Mouse (Mus musculus): ENCODE results near the gene Rffl.

Gene Rffl

GRCm38 (mm10) chr11:82871031-82871446, at the start of gene Rffl:
Gene Rffl (minus strand): TSS chr11:82871210.
- peak; percentile 92 for DNase-seq (ENCODE audit: low spot score)

- no peak for DNase-seq (ENCODE audit: low spot score)
These were observed 49.8 kb upstream of the Rffl start for GRCm38 (mm10) chr11:82920768-82921167.

- peak; percentile 53 for DNase-seq (ENCODE audit: low spot score)
These were observed 43.8 kb upstream of the Rffl start for GRCm38 (mm10) chr11:82914711-82915352.

GRCm38 (mm10) chr11:82910679-82911389, 39.8 kb upstream of the Rffl start:
- no peak for DNase-seq (ENCODE audit: low spot score)

GRCm38 (mm10) chr11:82910250-82910649, 39.2 kb upstream of the Rffl start, which contains the start of gene Unc45b:
Gene Unc45b (plus strand): TSS chr11:82910550.
- DNase-seq (ENCODE audit: low spot score): no peak

- DNase-seq (ENCODE audit: low spot score): no peak
These were observed 37.6 kb upstream of the Rffl start for GRCm38 (mm10) chr11:82908608-82908989.

GRCm38 (mm10) chr11:82907651-82908607, 36.9 kb upstream of the Rffl start, which contains the start of gene Nle1:
Gene Nle1 (minus strand): TSS chr11:82908411.
- DNase-seq (ENCODE audit: low spot score): peak; percentile 91

- no peak for DNase-seq (ENCODE audit: low spot score)
These were observed 34.8 kb upstream of the Rffl start for GRCm38 (mm10) chr11:82905816-82906215.

- DNase-seq (ENCODE audit: low spot score): no peak
These were observed 33.9 kb upstream of the Rffl start for GRCm38 (mm10) chr11:82904952-82905351.

GRCm38 (mm10) chr11:82901606-82902310, 30.7 kb upstream of the Rffl start:
- no peak for DNase-seq (ENCODE audit: low spot score)

GRCm38 (mm10) chr11:82899720-82900119, 28.7 kb upstream of the Rffl start:
- DNase-seq (ENCODE audit: low spot score): no peak

GRCm38 (mm10) chr11:82897478-82897877, 26.5 kb upstream of the Rffl start:
- DNase-seq (ENCODE audit: low spot score): no peak

- no peak for DNase-seq (ENCODE audit: low spot score)
These were observed 20.9 kb upstream of the Rffl start, which contains the start of gene Fndc8 for GRCm38 (mm10) chr11:82891936-82892335. Gene Fndc8 (plus strand): TSS chr11:82892124.

- peak; percentile 95 for DNase-seq (ENCODE audit: low spot score)
These were observed 19.3 kb upstream of the Rffl start, which contains the start of gene Rad51d for GRCm38 (mm10) chr11:82890342-82890762. Gene Rad51d (minus strand): TSS chr11:82890614.

GRCm38 (mm10) chr11:82889524-82890341, 18.7 kb upstream of the Rffl start:
- DNase-seq (ENCODE audit: low spot score): peak; percentile 67

GRCm38 (mm10) chr11:82888491-82888946, 17.5 kb upstream of the Rffl start:
- DNase-seq (ENCODE audit: low spot score): peak; percentile 46

GRCm38 (mm10) chr11:82886559-82886958, 15.5 kb upstream of the Rffl start:
- no peak for DNase-seq (ENCODE audit: low spot score)

GRCm38 (mm10) chr11:82883180-82883579, 12.2 kb upstream of the Rffl start:
- DNase-seq (ENCODE audit: low spot score): no peak

GRCm38 (mm10) chr11:82877726-82878344, 6.8 kb upstream of the Rffl start:
- no peak for DNase-seq (ENCODE audit: low spot score)

- DNase-seq (ENCODE audit: low spot score): no peak
These were observed 4.6 kb upstream of the Rffl start for GRCm38 (mm10) chr11:82875631-82876030.
